Mouse (Mus musculus) lung, adult 10 weeks (tissue): ENCODE data around the gene Zkscan16. TPM values are rescaled to one million over a fixed set of nuclear protein-coding genes. Genes with fewer than 3 reads are reported as not detected.

Experiments
- polyA plus RNA-seq: library from polyadenylated mRNA; stranded (reverse); fragments of 350-450 nt; fragmentation: Illumina TruSeq; extraction: RNeasy Lipid Tissue Mini Kit (QIAGEN cat#74804); gene quantifications from one replicate; pipeline ENCODE4 v1.2.3, GENCODE M21; 2014; ENCODE audit warnings: low read depth, low replicate concordance; ENCODE audit not compliant: insufficient read depth

Gene Zkscan16
- not detected for polyA plus RNA-seq

GRCm38 (mm10) chr4:58943420-58944205 is at the start of gene Zkscan16:
Zkscan16 (plus strand) TSS chr4:58943628.

GRCm38 (mm10) chr4:58912629-58913335 is 30.6 kb upstream of the Zkscan16 start, which contains the start of gene Ecpas:
Ecpas (minus strand) TSS chr4:58912749.

GRCm38 (mm10) chr4:58986540-58987190 is 43.2 kb downstream of the Zkscan16 start, which contains the start of gene Ptgr1:
Ptgr1 (minus strand) TSS chr4:58987119.

GRCm38 (mm10) chr4:58994762-58995161 is 51.3 kb downstream of the Zkscan16 start, which contains the start of gene Dnajc25:
Dnajc25 (plus strand) TSS chr4:58995062.

GRCm38 (mm10) chr4:59002948-59003805 is 59.7 kb downstream of the Zkscan16 start, which contains the start of gene Gm20503:
Gm20503 (plus strand) TSS chr4:59003210.

Other genes with a start within 250 kb of the Zkscan16 start
- not detected for gene Olfr267, start 155.9 kb upstream of the Zkscan16 start, polyA plus RNA-seq
- 18.0 TPM for gene Ecpas, start 30.9 kb upstream of the Zkscan16 start, polyA plus RNA-seq
- gene Ptgr1, start 43.5 kb downstream of the Zkscan16 start, polyA plus RNA-seq = 26.4 TPM
- gene Dnajc25, start 51.4 kb downstream of the Zkscan16 start, polyA plus RNA-seq = 6.3 TPM
- gene Gm20503, start 59.6 kb downstream of the Zkscan16 start, polyA plus RNA-seq = not detected
- gene Gng10, start 91.5 kb downstream of the Zkscan16 start, polyA plus RNA-seq = 60.6 TPM
- gene AI481877, start 195.4 kb downstream of the Zkscan16 start, polyA plus RNA-seq = not detected
- gene Ugcg, start 245.6 kb downstream of the Zkscan16 start, polyA plus RNA-seq = 17.8 TPM